Mouse (Mus musculus) duodenum, adult 2 months (tissue): ENCODE data around the gene Sirpb1a. TPM values are rescaled to one million over a fixed set of nuclear protein-coding genes. Genes with fewer than 3 reads are reported as not detected.

Experiments used
- polyA plus RNA-seq: library from polyadenylated mRNA; depleted of rRNA; stranded (reverse); fragments of >200 nt; gene quantifications from 2 replicates; pipeline ENCODE4 v1.2.3, GENCODE M21; 2012; ENCODE audit warnings: low replicate concordance; rRNA removed

Gene Sirpb1a
- 0.13 TPM in 1 of 2 replicates, not detected in the other for polyA plus RNA-seq

GRCm38 (mm10) chr3:15426447-15426846 is at the start of gene Sirpb1a:
Sirpb1a (minus strand) TSS chr3:15426520.

GRCm38 (mm10) chr3:15332063-15332462 is 94.3 kb downstream of the Sirpb1a start, which contains the start of gene Gm9733:
Gm9733 (minus strand) TSS chr3:15332302.

Other genes starting within 250 kb of the Sirpb1a start
- not detected in 2 replicates for gene Gm9733, start 94.2 kb downstream of the Sirpb1a start, polyA plus RNA-seq
- gene Sirpb1b, start 148.5 kb upstream of the Sirpb1a start, polyA plus RNA-seq = not detected in 2 replicates